Mouse (Mus musculus): ENCODE measurements around the gene Eed.

DNA sequence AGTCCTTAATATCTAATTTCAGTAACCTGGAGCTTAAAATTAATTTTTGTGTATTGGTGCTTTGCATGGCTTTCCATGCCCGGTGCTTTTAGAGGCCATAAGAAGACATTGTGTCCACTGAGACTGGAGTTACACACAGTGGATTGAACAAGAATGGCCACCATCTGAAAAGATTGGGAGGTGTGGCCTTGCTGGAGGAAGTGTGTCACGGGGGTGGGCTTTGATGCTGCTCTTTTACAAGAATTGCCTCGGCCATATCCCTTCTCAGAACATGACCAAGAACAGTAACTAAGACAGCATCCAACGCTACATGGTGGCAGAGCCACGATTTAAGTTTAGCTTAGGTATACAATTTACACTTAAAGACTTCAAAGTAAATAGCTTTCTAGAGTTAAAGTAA is 26.5 kb downstream of the Eed start:
- TF ChIP-seq FLI1 (IDR thresholded peaks at IDR 0.05; ENCODE audit: low read length) (no peak), GATA1 (IDR thresholded peaks at IDR 0.05; ENCODE audit: borderline replicate concordance, low read length) (no peak)
